Mouse (Mus musculus) naive thymus-derived CD4-positive, alpha-beta T cell, adult 2 months (primary cell): Measurements from ENCODE around the gene Gm20388.

Experiments used
- DNase-seq: peaks from one replicate; pipeline ENCODE4 v3.0.0-alpha.2; 2011; ENCODE audit warnings: low read depth

Gene Gm20388

DNA sequence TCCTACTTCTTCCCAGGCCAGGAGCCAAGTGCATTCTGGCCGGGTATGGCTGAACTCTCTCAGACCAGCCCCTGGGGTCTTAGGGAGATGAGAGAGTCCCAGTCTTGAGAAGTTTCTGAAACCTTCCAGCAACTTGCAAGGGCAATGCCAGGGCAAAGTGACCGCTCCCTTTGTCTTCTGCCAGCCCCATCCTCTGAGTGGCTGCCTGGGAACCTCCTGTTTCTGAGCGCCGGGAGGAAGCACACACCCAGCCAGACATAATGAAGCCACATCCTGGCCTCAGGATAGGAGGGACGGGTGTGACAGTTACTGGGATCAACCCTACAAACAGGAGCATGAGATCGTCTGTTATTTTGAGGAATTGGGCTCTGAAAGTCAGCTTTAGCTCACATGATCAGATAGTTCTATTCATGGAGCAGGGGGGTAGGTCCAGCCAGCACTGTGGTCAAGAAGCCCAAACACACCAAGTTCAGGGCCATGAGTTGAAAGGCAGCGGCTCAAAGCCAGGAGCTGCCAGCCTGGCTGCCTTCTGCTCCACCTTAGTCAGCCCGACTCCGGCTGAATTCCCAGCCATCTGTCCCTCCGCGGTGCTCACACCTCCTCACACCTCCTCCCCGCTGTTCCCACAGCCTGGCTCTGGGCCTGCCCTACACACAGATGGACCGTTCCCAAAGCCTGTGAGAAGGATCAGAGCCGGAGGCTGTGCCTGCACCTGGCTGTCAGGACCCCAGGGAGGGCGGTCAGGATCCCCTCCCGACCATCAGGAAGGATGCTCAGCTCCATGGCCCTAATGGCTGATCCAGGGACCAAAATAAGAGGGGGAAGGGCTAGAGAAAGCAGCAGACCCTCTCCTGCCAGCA lies 2766.2 kb downstream of the Gm20388 start:
- peak; percentile 29 for DNase-seq

- DNase-seq = peak; percentile 36
Measured at GRCm38 (mm10) chr8:122677481-122678021, 2766.9 kb downstream of the Gm20388 start.

- DNase-seq = peak; percentile 82
Measured at GRCm38 (mm10) chr8:122678061-122678895, 2767.6 kb downstream of the Gm20388 start.

DNA sequence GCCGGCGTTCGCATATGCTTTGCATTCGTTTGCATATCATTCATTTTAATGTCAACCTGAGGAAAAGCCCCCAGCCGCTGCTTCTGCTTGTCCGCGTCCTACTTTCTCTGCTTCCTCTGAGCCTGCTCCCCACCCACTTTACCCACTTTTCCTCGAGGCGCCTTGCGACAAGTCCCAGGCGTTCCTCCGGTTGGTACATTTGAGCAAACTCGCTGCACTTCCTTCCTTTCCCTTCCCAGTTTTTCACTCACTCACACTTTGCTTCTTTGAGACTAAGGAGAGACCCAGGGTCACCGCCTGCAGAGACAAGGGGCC lies 2768.2 kb downstream of the Gm20388 start:
- no peak for DNase-seq

DNA sequence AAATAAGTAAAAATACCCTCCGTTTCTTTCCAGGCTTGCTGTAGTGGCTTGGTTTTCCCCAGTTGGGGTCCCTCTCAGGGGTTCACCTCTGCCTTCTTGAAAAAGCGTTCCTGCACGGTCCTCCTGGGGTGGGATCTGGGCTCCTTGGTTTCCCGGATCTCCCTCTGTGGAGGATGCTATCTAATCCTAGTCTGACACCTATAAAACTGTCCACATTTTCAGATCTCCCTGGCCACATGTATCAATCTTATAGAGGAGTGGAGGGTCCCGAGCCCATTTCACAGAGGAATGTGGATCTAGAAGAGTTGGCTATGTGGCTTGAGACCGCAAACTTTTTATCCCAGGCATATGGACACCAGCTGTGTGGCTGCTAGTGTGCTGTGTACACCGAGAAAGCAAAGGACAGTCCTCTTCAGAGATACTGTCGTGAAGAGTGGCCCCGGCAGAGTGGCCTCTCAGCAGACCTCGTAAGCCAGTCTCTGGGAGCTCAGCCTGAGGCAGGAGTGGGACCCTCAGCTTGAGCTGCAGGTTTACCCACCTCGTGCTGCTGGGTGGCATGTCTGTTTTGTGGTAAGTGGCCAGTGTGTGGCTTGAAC lies 2768.8 kb downstream of the Gm20388 start:
- DNase-seq = no peak

DNA sequence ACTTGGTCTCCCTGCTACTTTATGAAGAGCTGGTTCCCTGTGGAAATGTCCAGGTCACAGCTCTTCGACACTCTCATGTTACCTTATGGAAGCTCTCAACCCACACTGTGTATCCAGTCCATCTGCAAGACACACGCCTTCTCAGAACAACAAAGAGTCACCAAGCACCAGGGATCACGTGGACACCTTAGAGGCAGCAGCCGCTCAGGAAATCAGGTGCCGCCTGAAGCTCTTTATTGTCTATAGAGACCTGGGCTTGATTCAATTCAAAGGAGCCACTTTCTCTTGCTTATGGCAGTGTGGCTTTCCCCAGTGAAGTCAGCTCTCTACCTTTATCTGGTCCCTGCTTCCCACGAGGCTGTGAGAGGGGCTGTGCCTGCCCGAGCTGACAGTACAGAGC lies 2769.5 kb downstream of the Gm20388 start:
- peak; percentile 52 for DNase-seq

DNA sequence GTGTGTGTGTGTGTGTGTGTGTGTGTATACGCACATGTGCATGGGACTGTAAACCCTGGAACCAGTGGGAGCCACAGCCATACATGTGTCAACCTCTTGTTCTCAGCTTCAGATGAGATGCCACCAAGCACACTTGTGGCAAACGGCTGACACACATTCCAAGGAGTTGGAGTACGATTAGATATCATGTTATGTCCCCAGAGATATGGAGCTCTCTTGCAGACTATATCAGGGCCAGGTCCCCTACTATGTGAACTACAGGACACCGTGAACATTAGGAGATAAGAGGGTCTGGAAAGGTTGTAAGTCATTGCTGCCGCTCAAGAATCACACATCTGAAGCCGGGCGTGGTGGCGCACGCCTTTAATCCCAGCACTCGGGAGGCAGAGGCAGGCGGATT lies 2772.2 kb downstream of the Gm20388 start:
- DNase-seq = no peak

DNA sequence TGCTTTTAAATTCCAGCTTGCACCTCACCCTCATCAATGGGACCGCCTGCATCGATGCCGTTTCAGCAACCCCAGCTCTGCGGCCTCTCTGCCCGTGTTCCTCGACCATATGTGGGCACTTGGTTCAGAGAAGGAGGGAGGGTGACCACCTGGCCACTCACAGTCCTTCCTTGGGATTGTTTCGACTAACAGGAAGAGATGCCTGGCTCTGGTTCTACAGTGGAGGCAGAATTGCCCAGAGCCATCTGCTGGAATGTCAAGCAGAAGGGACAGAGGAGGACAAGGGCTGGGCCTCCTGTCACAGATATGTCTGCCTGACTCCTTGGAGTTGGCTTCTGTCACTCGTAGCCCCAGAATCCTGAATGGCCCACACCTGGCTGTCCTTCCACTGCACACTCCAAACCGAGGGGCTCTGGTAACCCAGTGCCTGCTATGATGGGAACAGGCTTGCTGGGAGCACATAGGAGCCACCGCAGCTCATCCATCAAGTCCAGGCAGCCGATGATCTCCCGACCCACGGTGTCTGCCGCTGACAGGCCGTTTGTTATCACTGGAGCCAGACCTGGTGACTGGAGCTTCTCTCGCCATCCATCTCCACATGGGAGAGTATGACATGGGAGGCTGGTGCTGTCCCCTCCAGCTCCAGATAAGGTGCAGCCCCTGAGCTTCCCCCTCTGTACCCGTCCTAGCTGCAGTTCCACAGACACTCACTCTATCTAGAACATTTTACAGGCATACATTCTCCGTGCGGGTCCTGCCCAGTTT lies 2774.6 kb downstream of the Gm20388 start:
- DNase-seq = no peak

- DNase-seq = no peak
Measured at GRCm38 (mm10) chr8:122686879-122687278, 2776.2 kb downstream of the Gm20388 start.

GRCm38 (mm10) chr8:122689315-122689714 lies 2778.7 kb downstream of the Gm20388 start:
- DNase-seq = no peak

DNA sequence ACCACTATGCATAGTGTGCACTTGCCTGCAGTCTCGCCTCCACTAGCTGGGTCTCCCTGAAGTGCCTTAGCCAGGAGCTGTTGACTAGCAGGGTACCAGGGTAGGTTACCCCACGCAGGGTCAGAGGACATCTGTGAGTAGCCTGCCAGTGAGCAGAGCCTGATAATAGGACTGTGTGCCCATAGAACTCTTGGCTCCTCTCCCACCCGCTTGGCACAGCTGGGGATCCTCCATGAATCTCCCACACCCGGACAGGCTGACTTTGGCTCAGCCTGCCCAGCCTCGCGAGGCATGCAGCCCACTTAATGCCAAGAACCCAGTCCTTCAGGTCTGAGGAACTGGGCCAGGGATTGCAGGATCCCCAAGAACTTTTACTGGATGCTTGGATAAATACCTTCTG lies 2780.4 kb downstream of the Gm20388 start:
- no peak for DNase-seq

DNA sequence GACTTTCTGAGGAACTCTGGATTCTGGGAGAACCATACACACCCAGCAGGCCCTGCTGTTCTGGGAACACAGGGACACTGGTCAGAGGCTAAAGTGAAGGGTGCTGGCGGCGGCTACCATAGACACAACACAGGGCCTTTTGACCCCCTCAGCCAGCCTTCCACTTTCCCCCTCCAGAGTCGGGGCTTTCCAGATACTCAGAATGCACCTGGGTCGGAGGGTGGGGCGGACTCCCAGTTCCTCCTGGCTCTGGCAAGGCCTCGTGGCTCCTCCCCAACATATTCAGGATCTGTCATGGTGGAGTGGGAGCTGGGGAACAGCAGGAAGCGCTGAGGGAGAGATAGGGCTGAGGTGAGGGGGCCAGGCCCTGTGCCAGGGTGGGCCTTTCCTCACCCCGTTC lies 2781.5 kb downstream of the Gm20388 start:
- no peak for DNase-seq

DNA sequence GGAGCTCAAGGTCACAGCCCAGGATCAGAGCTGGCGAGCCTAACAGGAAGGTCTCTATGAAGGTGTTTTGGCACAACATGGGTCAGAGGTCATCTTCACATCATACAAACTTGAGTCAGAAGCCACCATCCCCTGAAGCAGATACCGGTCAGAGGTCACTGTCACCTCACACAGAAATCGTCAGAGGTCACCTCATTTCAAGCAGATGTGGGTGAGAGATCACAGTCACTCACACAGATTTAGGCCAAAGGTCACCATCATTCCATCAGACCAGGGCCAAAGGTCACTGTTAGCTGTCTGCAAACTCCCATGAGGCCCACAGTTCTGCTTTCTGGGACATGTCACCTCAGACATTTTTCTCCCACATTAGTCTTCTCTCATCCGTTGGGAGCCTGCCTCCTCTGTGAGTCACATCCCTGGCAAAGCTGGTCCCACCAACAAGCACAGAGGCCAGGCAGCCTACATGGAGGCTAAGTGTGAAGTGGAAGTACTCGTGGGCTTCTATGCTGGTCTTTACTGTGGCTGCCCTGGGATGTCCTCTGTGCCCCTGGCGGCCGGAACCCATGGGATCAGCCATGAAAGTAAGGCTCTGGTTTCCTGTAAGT lies 2784.9 kb downstream of the Gm20388 start:
- no peak for DNase-seq

DNA sequence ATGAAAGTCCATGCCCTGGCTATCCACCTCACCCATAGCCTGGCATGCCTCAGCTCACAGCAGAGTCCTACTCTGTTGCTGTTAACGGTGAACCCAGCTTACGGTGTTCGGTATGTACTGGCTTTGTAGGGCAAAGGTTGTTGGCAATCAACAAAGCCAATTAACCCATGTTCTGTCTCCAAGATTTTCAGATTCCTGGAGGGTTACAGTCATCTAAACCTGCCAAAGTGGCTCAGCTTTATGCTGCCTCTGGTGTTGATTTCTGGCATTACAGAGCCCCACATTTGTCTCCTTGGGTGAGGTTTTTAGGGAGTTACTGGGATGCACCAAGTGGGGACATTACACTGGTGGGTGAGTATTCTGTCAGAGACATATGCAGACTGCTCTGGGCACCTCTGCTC lies 2786.5 kb downstream of the Gm20388 start:
- DNase-seq = peak; percentile 23

- no peak for DNase-seq
Measured at GRCm38 (mm10) chr8:122697586-122697985, 2786.9 kb downstream of the Gm20388 start.

DNA sequence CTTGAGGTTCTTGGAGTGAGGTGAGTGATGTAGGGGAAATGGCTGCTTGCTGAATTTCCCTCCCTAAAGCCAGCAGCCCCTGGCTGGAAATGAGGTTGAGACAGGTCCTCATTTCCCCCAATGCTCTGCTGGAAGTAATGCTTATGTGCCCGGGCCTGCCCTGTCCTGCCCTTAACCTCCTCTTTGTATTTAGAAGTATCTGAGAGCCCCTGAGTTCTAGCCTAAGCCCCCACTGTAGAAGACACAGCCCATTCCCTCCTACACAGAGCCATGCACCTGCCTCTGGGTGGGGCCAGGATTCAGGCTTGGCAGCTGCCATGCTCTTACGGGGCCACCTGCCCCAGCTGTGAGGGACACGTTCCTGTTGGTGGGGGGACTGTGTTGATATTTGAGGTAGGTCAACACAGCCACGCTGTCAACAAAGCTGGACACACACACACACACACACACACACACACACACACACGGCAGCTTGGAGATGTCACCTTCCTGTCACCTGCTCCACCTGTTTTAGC lies 2787.7 kb downstream of the Gm20388 start:
- no peak for DNase-seq

GRCm38 (mm10) chr8:122699005-122699492 lies 2788.4 kb downstream of the Gm20388 start, which contains the start of gene Cbfa2t3:
TSS of gene Cbfa2t3 (minus strand) at chr8:122699109.
- no peak for DNase-seq

- no peak for DNase-seq
Measured at GRCm38 (mm10) chr8:122700628-122701027, 2790.0 kb downstream of the Gm20388 start.

- peak; percentile 35 for DNase-seq
Measured at GRCm38 (mm10) chr8:122701441-122702185, 2791.0 kb downstream of the Gm20388 start.

DNA sequence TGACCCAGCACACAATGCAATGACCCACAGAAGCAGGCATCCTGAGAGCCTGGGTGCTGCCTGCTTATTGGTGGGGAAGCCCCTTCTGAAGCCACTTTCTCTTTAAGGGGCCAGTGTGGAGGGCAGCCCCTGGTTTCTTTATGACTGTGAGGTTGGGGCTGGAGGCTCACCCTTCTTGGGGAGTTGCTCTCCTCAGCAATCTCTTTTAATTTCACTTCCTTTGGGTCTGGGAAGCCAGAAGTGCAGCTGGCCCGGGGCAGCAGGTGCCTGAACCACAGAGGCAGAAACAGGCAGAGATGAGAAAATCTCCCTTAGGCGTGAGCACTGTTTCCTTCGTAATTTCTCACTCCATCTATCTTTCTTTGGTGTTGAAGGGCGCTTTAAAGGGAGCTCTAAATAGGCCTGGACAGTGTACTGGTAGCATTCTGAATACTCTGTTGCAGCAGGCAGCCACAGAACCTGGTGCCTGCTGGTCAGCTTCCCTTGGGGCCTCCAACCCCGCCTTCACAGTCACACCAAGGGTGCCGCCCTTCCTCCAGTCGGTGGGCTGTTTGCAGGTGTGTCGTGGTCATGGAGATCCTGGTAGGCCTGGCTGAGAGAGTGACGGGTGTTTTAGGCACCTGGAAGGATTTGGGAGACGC lies 2791.8 kb downstream of the Gm20388 start:
- DNase-seq = no peak
